Mouse (Mus musculus): ENCODE measurements around the gene Foxf2. TPM values are rescaled to one million over a fixed set of nuclear protein-coding genes. Genes with fewer than 3 reads are reported as not detected.

The Foxf2 gene
- total RNA-seq, 2 experiments from 2014 or later: 8.2 to 10.2 TPM

DNA sequence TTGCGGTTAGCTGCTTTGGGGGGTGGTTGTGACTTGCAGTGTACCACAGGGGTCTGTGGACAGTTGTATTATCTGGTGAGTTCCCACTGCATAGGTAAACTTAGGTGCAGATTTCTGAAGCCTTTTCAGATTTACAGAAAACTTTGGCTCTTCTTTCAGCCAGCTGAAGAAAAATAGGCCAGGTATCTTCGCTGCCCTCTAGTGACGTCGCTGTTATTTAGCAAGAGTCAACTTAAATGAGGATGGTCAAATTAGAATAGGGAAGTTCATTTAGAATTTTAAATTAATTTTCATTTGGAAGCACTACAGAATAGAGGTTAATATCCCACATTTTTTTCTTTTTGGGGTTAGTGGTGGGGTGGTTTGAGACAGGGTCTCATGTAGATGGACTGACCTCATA lies 30.6 kb downstream of the Foxf2 start:
- DNase-seq (ENCODE audit: extremely low spot score in 1 of 2, low spot score in 2 of 2): no peak
- intact Hi-C loops (cut with DNase I): loop anchor here (5.0 kb wide), 2 partner anchors 769 to 1089 kb away; no protein-coding TSS in a partner anchor

DNA sequence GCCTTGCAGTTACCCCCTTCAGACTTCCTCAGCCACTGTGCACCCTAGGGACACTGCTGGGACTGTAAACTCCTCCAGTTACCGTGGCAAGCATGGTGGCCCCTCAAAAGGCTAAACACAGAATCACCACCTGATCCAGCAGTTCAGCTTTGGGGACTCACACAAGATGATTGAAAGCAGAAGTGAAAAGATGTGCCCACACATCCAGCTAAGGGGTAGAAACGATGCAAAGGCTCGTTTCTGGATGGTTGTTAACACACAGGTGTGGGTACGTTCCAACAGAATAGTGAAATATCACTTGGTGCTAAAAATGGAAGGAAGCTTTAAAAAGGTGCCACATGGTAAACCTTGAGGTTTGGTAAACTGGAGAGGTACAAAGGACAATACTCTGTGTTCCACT lies 32.6 kb downstream of the Foxf2 start:
- intact Hi-C loops (cut with DNase I): loop anchor here (5.0 kb wide), 2 partner anchors 771 to 1091 kb away; no protein-coding TSS in a partner anchor
- no peak for DNase-seq (ENCODE audit: extremely low spot score in 1 of 2, low spot score in 2 of 2)

DNA sequence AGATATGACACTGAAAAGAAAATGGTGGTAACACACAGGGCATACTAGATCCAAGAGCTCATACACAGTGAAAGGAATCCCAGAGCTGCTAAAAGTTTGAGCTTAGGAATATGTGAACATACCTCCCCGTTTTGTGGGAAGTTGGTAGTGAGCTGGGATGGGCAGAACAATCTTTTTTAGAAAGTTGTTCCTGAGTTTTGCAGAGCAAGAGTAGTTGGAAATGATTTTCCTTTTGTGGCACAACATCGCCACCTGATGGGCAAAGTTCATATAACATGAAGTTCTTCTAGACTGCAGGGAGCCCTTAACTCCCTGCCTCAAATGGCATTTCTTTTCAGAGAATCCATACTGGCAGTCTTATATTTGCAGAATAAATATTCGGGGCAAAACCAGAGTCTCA lies 33.3 kb downstream of the Foxf2 start:
- peak; percentile 65 to 75 for DNase-seq (ENCODE audit: extremely low spot score in 1 of 2, low spot score in 2 of 2)
- intact Hi-C loops (cut with DNase I): loop anchor here (5.0 kb wide), 2 partner anchors 772 to 1092 kb away; no protein-coding TSS in a partner anchor

DNA sequence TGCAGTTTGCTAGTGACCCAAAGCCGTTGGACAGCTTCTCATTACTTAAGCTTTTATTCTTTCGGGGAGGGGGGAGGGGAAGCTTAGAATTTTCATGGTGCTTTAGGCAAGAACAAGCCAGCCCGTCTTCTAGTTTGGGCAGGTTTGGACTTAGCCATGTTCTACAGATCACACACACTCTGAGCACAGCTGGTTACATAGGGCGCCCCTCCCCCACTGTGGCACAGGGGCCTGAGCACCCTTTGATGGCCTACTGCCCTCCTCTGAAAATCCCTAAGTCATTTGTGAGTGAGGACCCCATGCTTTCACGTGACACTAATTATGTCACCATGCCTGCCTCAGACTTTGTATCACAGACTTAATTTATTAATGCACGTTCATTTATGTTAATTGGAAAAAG lies 35.6 kb downstream of the Foxf2 start:
- no peak for DNase-seq (ENCODE audit: extremely low spot score in 1 of 2, low spot score in 2 of 2)
- intact Hi-C loops (cut with DNase I): no loop called here

DNA sequence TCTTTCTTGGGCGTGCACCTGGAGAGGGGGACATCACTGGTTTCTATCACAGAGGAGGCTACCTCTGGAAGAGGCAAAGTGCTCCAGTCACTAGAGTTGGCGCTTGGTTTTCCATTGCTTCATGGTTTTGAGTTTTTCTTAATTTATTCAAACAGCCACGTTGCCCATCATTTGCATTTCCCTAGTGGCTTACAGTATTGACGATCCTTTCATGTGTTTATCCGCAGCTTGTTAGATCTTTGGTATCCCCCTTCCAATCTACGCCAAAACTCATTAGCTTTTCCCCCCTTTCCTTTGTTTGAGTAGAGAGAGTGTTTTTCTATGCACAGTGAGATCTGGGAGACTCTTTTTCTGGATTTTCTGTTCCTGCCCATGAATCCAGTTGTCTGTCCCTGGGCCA lies 39.8 kb downstream of the Foxf2 start:
- DNase-seq (ENCODE audit: extremely low spot score in 1 of 2, low spot score in 2 of 2): no peak
- intact Hi-C loops (cut with DNase I): no loop called here

DNA sequence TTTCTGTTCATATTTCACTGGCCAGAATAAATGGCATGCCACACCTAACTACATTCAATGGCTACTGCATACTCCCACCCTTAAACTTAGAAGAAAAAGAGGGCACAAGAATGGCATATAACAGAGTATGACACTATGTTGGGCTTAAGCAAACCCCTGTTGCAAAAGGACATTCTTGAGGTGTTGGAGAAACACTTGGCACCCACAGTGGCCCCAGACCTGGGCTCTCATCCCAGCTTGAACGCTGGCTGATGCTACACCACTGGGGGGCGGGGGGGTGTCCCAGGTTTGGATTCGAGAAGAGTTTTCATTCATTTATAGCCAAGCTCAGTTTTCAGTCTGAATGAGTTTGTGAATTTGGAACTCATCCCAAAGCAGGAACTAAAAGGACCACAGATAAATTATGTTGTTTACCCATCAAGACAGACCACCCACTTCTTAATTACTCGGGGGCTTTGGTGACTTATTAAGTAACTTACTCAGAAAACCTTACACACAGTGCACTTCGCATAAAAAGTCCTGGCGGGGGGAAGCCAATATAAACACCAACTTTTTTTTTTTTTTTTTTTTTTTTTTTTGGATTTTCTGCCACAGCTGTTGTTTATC lies 42.4 kb downstream of the Foxf2 start:
- DNase-seq (ENCODE audit: extremely low spot score in 1 of 2, low spot score in 2 of 2): no peak
- intact Hi-C loops (cut with DNase I): no loop called here

DNA sequence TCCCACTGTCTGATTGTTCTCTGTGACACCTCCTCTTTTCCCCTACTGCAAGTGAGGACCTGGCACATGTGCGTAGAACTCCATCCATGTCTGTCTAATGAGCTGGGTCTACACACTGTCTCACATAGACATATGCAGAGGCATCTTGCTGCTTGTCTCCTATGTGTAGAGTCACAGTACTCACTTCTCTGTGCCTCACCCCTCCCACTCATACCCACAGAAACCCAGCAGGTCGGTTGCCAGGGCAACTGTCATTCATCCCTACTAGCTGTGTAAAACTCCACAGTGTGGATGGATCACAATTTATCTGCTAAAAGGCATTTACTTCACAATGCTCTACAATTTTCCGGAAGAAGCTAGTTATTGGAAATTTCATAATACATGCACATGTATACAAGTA lies 46.5 kb downstream of the Foxf2 start:
- no peak for DNase-seq (ENCODE audit: extremely low spot score in 1 of 2, low spot score in 2 of 2)
- intact Hi-C loops (cut with DNase I): no loop called here

Small RNAs within 50 kb of the gene (microRNA-seq; reads per million reads assigned to microRNA genes)
- not detected for gene Gm27516

Other genes with a start within 250 kb of the Foxf2 start
- gene Foxq1, start 69.7 kb upstream of the Foxf2 start, total RNA-seq (2021): 1 to 10 TPM; 3.5 to 3.7 TPM
- 1 to 10 TPM; 1.2 to 1.3 TPM for gene A530084C06Rik, start 66.5 kb upstream of the Foxf2 start, total RNA-seq (2021)
- 1 to 10 TPM; 5.5 to 6.7 TPM for gene Foxc1, start 180.8 kb downstream of the Foxf2 start, total RNA-seq (2021)

Measured in left cerebral cortex, postnatal 10 days (tissue).